Mouse (Mus musculus) adrenal gland, adult 18-20 months (tissue): ENCODE data around the gene Hyal5. TPM values are rescaled to one million over a fixed set of nuclear protein-coding genes. Genes with fewer than 3 reads are reported as not detected.
A peak's percentile ranks its signal among the peaks of the same experiment; 100 is the strongest.

Experiments used
- DNase-seq, 2 experiments: peaks; one replicate each; pipeline ENCODE4 v3.0.0; 2021 to 2022; ENCODE audit warnings: low spot score in 2 of 2
- long read RNA-seq, 2 experiments: library from polyadenylated mRNA; stranded (forward); transcript quantifications; one replicate each; pipeline ENCODE4 v2.0.0; 2021
- total RNA-seq, 2 experiments: library from RNA; stranded (reverse); gene quantifications; 1 replicate in 1 of 2; 2 replicates in 1 of 2; pipeline ENCODE4 v1.2.3; 2021

Gene Hyal5
- total RNA-seq, result not detected
- long read RNA-seq, experiment 1, result 0 reads
- long read RNA-seq, experiment 2, result 0 reads

DNA sequence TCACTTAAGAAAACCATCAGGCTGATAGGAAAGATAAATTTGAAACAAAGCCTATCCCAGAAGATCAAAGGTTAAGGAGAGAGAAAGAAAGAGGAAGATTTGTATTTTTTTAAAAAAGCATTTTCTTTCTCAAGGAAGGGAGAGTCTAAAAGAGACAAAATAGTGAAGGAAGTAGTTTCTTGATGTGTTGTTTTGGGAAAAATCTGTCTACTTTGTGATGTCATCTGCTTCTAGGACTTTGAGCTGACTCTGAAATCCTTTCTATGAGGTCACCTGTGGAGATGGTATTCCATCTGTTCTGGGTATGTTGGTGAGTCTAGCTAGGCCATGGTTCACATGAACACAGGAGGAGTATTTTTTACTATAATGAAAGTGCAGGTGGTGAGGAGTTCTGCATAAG, at the start of gene Hyal5:
Gene Hyal5, plus strand, starts transcription at position 301 of the 400 bp plus-strand sequence.
- no peak for DNase-seq

DNA sequence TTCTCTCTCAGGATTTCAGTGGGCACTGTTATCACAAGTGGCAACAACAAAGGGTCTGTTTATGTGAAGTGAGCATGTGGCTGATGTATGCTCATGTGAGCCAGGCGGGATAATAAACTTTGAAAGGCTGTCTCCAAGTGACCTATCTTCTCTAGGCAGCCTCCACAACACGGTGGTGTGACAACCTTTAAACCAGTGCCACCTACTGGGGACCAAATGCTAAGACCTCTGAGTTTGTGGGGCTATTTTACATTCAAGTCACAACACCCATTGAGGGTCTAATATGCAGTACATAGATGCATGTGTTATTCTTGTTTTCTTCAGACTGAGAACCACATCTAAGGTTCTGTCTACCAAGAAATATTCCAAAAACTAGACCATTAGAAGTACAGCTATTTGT, 35.7 kb upstream of the Hyal5 start:
- DNase-seq, result no peak

- no peak for DNase-seq
Observed at GRCm38 (mm10) chr6:24860320-24860719, 2.5 kb downstream of the Hyal5 start.

DNA sequence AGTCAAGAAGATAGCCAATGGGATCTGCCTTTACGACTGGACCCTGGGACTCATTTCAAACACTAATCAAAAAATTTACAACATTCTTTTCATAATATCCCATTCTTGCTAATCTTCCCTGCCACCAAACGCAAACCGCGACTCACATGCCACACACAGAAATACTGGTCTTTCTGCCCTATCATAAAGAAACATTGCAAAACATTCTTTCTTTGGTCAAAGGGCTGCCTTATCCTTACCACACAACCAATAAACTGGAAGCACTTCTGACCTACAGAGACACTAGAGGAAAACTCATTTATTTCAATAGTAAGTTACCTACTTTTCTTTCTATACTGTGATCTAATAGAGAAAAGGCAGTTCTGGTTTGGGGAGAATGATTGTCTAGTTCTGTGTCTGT, 5.9 kb downstream of the Hyal5 start:
- no peak for DNase-seq

DNA sequence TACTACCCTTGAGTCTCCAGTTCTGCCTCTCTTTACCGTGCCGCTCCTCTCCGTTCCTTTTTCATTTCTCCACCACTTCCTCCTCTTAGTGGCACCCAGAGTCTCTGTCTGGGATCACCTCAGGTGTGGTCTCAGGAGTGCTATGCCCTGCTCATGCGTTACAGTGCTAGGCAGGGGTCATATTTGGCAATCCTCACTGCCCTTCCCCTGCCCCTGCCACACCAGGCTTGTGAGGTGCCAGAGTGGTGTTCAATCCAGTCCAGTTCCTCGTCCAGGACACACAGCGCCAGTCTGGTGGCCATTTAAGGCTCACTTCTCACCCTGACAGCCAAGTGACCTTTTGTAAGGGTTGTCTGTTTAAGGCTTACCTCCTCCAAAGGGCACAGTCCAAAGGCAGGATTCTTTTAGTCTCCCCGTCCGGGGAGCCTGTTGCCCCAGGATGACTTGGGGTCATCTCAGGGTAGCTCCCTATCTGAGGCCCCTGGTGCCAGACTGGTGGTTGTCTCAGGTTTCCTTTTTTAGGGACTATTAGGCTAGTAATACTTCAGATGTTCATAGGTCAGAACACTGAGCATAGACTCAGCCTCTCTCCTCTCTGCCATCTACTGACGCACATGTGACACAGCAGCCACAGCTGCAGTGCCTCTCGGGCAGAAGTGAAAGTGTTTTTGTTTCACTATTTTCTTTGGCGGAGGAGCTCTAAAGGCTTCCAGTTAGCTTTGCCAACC, 36.5 kb downstream of the Hyal5 start:
- DNase-seq, result peak in 1 of 2 experiments; percentile 6

GRCm38 (mm10) chr6:24894874-24895183, 37.0 kb downstream of the Hyal5 start:
- DNase-seq, result no peak

GRCm38 (mm10) chr6:24905101-24905500, 47.3 kb downstream of the Hyal5 start:
- no peak for DNase-seq

GRCm38 (mm10) chr6:24907824-24908223, 50.0 kb downstream of the Hyal5 start:
- no peak for DNase-seq

- DNase-seq, result no peak
Observed at GRCm38 (mm10) chr6:24910016-24910727, 52.4 kb downstream of the Hyal5 start.

DNA sequence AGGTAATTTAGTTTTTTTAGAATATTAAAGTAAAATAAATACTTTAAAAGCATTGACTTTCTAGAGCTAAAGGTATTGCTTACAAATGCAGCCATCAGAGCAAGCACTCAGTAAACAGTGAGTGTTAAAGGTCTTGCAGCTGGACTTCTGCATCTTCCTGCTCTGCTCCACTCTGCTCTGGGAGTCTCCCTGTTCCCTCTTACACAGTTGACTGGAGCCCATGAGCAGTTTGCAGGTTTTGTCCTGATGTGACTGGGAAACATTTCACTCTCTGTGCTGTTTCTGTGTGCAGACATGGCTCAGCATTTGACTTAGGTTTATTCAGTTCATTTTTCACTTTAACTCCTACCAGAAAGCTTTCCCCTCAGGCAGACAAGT, 52.9 kb downstream of the Hyal5 start:
- DNase-seq, result no peak

DNA sequence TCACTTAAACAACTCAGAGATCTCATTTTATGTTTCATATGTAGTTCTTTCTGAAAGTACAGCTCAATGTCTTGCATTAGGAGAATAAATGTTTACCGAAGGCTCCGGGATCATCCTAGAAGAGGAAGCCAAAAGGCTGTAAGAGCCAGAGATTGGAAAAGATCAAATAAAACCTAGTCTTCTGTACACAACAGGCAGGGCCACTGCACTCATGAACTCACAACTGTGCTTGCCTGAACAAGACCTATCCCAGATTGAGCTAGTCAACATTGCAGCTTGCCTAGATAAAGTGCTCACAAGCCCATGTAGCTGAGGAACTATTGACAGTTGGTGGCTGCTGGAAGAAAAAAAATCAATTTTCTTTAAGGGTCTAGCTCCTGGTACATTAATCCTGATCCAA, 55.8 kb downstream of the Hyal5 start:
- DNase-seq, result no peak

DNA sequence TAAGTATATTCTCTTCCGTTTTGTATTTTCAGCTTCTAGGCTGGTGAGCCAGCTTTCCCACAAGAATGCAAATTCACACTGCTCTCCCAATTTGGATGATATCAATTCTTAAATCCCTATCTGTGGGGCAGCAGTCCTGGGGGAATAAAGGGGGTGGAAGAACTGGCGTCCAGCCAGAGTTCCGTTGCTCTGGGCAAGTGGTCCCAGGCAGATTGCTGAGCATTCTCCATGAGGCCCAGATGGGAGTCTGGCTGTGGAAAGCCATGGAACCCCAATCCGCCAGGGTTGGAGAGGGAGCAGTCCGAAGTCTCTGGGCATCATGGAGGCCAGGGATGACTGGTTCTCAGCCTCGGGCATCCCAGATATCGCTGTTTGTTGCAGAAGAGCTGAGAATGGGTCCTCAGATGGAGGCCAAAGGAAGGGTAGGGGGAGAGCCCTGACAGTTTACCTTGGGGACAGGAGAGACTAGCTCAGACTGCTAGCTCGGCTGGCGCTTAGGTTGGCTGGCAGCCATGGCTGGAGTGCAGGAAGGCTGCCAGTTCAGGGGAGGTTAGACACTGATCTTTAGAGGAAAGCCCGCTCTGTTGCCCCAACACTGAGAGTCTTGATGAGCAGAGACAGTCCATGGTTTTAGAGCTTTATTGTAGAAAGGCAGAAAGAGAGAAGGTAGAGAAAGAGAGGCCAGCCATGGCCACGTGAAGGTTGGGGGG, 67.4 kb downstream of the Hyal5 start:
- no peak for DNase-seq

Other genes with a start within 250 kb of the Hyal5 start
- gene Wasl, start 193.0 kb upstream of the Hyal5 start, total RNA-seq, result 10 to 100 TPM; 50.4 to 62.3 TPM
- not detected for gene Hyal6, start 124.8 kb upstream of the Hyal5 start, total RNA-seq
- not detected for gene Hyal4, start 109.7 kb upstream of the Hyal5 start, total RNA-seq
- not detected for gene Spam1, start 66.8 kb upstream of the Hyal5 start, total RNA-seq
- under 1 TPM; 0.06 to 0.20 TPM for gene Tmem229a, start 98.3 kb downstream of the Hyal5 start, total RNA-seq